Mouse (Mus musculus) heart, embryonic 12.5 days (tissue): ENCODE measurements around the gene Gm9745. TPM values are rescaled to one million over a fixed set of nuclear protein-coding genes. Genes with fewer than 3 reads are reported as not detected.

Experiments used
- microRNA-seq: library from miRNA; unstranded; fragments of <30 nt; microRNA quantifications from one replicate; pipeline ENCODE4, GENCODE M21; 2017
- polyA plus RNA-seq: library from polyadenylated mRNA; unstranded; fragments of >200 nt; fragmentation: Nextera tagmentation; extraction: Ambion mirVana; gene quantifications from 2 replicates; pipeline ENCODE4 v1.2.1, GENCODE M21; 2016

Gm9745 gene
- polyA plus RNA-seq, 1 experiment from 2014 or later, result not detected

Small RNA genes within 50 kb of the gene (microRNA-seq; reads per million reads assigned to microRNA genes)
- not detected for gene Gm22750

Other genes with a start within 250 kb of the Gm9745 start
- 24.2 and 26.3 TPM in 2 replicates for gene Wdr37, start 76.3 kb downstream of the Gm9745 start, polyA plus RNA-seq
- 58.4 and 63.5 TPM in 2 replicates for gene Idi1, start 62.7 kb downstream of the Gm9745 start, polyA plus RNA-seq
- gene Idi2, start 4.6 kb upstream of the Gm9745 start, polyA plus RNA-seq, result not detected in 2 replicates
- gene Gtpbp4, start 47.9 kb upstream of the Gm9745 start, polyA plus RNA-seq, result 52.5 and 53.3 TPM in 2 replicates
- 33.0 and 37.4 TPM in 2 replicates for gene Larp4b, start 145.7 kb upstream of the Gm9745 start, polyA plus RNA-seq